Mouse (Mus musculus) heart, embryonic 14.5 days (tissue): ENCODE data around the gene Cib3. TPM values are rescaled to one million over a fixed set of nuclear protein-coding genes. Genes with fewer than 3 reads are reported as not detected.

Experiments
- ATAC-seq: fragments of 200-750 bp; cut with Nextera tagmentation; 2 replicates; pipeline ENCODE4 v1.8.0; 2017; ENCODE audit warnings: low read depth, moderate TSS enrichment; ENCODE audit not compliant: insufficient number of reproducible peaks, insufficient read depth, low FRiP score
- H3K27ac ChIP-seq, 2 experiments: fragments of 200-500 bp in 1 of 2; fragments of 300-500 bp in 1 of 2; sonication (generic) in 1 of 2; replicated peaks in 1 of 2; 2 replicates each; pipeline ENCODE4 v1.5.1; 2012 to 2014; ENCODE audit warnings: low read depth in 2 of 2, low read length in 2 of 2, control low read depth in 1 of 2, mild to moderate bottlenecking in 1 of 2, mixed read lengths in 1 of 2; ENCODE audit not compliant: control insufficient read depth in 1 of 2, insufficient read depth in 1 of 2
- H3K27me3 ChIP-seq: fragments of 300-500 bp; sonication (generic); 2 replicates; pipeline ENCODE4 v1.6.1; 2014; ENCODE audit warnings: mild to moderate bottlenecking, low read length, control low read depth; ENCODE audit not compliant: control insufficient read depth, insufficient read depth
- H3K36me3 ChIP-seq: fragments of 300-500 bp; sonication (generic); 2 replicates; pipeline ENCODE4 v1.6.1; 2014; ENCODE audit warnings: mild to moderate bottlenecking, control low read depth, low read length, mixed read lengths; ENCODE audit not compliant: control insufficient read depth, insufficient read depth
- H3K4me1 ChIP-seq, 2 experiments: fragments of 200-500 bp in 1 of 2; fragments of 300-500 bp in 1 of 2; sonication (generic) in 1 of 2; 2 replicates each; pipeline ENCODE4 v1.6.1; 2012 to 2014; ENCODE audit warnings: low read length in 2 of 2, control low read depth in 1 of 2, mixed read lengths in 1 of 2; ENCODE audit not compliant: control insufficient read depth in 2 of 2, insufficient read depth in 2 of 2
- H3K4me2 ChIP-seq: fragments of 300-500 bp; sonication (generic); 2 replicates; pipeline ENCODE4 v1.6.1; 2014; ENCODE audit warnings: mild to moderate bottlenecking, low read length
- H3K4me3 ChIP-seq, 2 experiments: fragments of 200-500 bp in 1 of 2; fragments of 300-500 bp in 1 of 2; sonication (generic) in 1 of 2; 2 replicates each; pipeline ENCODE4 v1.5.1; 2012 to 2014; ENCODE audit warnings: low read length in 2 of 2, mild to moderate bottlenecking in 2 of 2, control low read depth in 1 of 2, low read depth in 1 of 2, moderate library complexity in 1 of 2; ENCODE audit not compliant: control insufficient read depth in 1 of 2, insufficient read depth in 1 of 2
- H3K9ac ChIP-seq: fragments of 300-500 bp; sonication (generic); 2 replicates; pipeline ENCODE4 v1.6.1; 2014; ENCODE audit warnings: mild to moderate bottlenecking, low read length
- H3K9me3 ChIP-seq: fragments of 300-500 bp; sonication (generic); 2 replicates; pipeline ENCODE4 v1.6.1; 2016; ENCODE audit warnings: low read length, control low read depth; ENCODE audit not compliant: control insufficient read depth
- WGBS: fragments of 180-500 bp; shearing (Covaris S2); extraction: QIAGEN DNeasy Blood & Tissue Kit; methylation state at CpG from one replicate; pipeline ENCODE4 v1.1.7; 2014; 5-methylcytosine and 5-hydroxymethylcytosine counted together
- polyA plus RNA-seq: library from polyadenylated mRNA; unstranded; fragments of >200 nt; fragmentation: Nextera tagmentation; extraction: Ambion mirVana; gene quantifications from 2 replicates; pipeline ENCODE4 v1.2.1, GENCODE M21; 2014

Cib3 gene
- polyA plus RNA-seq, 1 experiment from 2014 or later, result not detected

- Histone ChIP-seq H3K36me3 (peaks cover 33% of the 10 kb centered on the region), H3K27me3 (peaks cover 4% of the 10 kb centered on the region; the same call in 1 of the 2 replicates), H3K9me3 (no peaks in the 10 kb centered on the region), H3K4me2 (peak within 1 kb of the TSS; percentile 78), H3K4me3 (peak within 1 kb of the TSS; percentile 59 to 90), H3K9ac (peak within 1 kb of the TSS; percentile 85), H3K4me1 (peaks cover 0 to 11% of the 10 kb centered on the region in 2 experiments; a peak in 1 of 4 replicates), H3K27ac (peak within 1 kb of the TSS; percentile 61 to 79)
- ATAC-seq, result peak; percentile 93
- 16% methylated on average over 39 of the region's 39 CpGs for WGBS
Observed at GRCm38 (mm10) chr8:72219541-72220363, 7.1 kb upstream of the Cib3 start, which contains the start of gene Fam32a. TSS of gene Fam32a (plus strand) at chr8:72219730.

GRCm38 (mm10) chr8:72218781-72219540 lies 6.3 kb upstream of the Cib3 start:
- 0 out of 2 replicates have a peak, but pooled peaks have one; percentile 4 for ATAC-seq
- Histone ChIP-seq H3K9ac (no peak overlapping the region), H3K4me2 (peak overlapping the region; percentile 78), H3K27me3 (peaks cover 4% of the 10 kb centered on the region; the same call in 1 of the 2 replicates), H3K9me3 (no peaks in the 10 kb centered on the region), H3K4me1 (peaks cover 0 to 11% of the 10 kb centered on the region in 2 experiments; a peak in 1 of 4 replicates), H3K4me3 (peak overlapping the region in 1 of 2 experiments; percentile 90; a peak in 2 of 4 replicates), H3K36me3 (peaks cover 31% of the 10 kb centered on the region), H3K27ac (0 out of 4 replicates have a peak overlapping the region, but pooled peaks of 1 of the 2 experiments have one; percentile 35)
- WGBS, result 73% methylated on average over 9 of the region's 10 CpGs

- H3K27ac ChIP-seq, result no peak overlapping the region
- H3K4me3 ChIP-seq, result no peak overlapping the region
- no peak overlapping the region for H3K9ac ChIP-seq
- peaks cover 4% of the 10 kb centered on the region; the same call in 1 of the 2 replicates for H3K27me3 ChIP-seq
- no peaks in the 10 kb centered on the region for H3K9me3 ChIP-seq
- 20% methylated on average over 1 of the region's 1 CpGs for WGBS
- H3K4me1 ChIP-seq, result peaks cover 0 to 9% of the 10 kb centered on the region in 2 experiments; a peak in 1 of 4 replicates
- ATAC-seq, result no peak
- no peak overlapping the region for H3K4me2 ChIP-seq
- H3K36me3 ChIP-seq, result no peaks in the 10 kb centered on the region
Observed at GRCm38 (mm10) chr8:72215871-72216270, 3.2 kb upstream of the Cib3 start.

GRCm38 (mm10) chr8:72215060-72215459 lies 2.4 kb upstream of the Cib3 start:
- Histone ChIP-seq H3K9me3 (no peaks in the 10 kb centered on the region), H3K27ac (no peak overlapping the region), H3K9ac (no peak overlapping the region), H3K4me2 (no peak overlapping the region), H3K4me3 (no peak overlapping the region), H3K36me3 (no peaks in the 10 kb centered on the region), H3K27me3 (peaks cover 4% of the 10 kb centered on the region; the same call in 1 of the 2 replicates), H3K4me1 (peaks cover 0 to under 1% of the 10 kb centered on the region in 2 experiments; a peak in 1 of 4 replicates)
- WGBS, result 47% methylated on average over 2 of the region's 2 CpGs
- ATAC-seq, result no peak

- 70% methylated on average over 4 of the region's 4 CpGs for WGBS
- ATAC-seq, result no peak
- Histone ChIP-seq H3K36me3 (no peaks in the 10 kb centered on the region), H3K27me3 (peaks cover 4% of the 10 kb centered on the region; the same call in 1 of the 2 replicates), H3K9ac (no peak within 1 kb of the TSS), H3K4me3 (no peak within 1 kb of the TSS), H3K9me3 (no peaks in the 10 kb centered on the region), H3K27ac (no peak within 1 kb of the TSS), H3K4me2 (no peak within 1 kb of the TSS), H3K4me1 (no peaks in the 10 kb centered on the region)
Observed at GRCm38 (mm10) chr8:72213536-72213935, 899 bp upstream of the Cib3 start, which contains the start of gene Gm11034. TSS of gene Gm11034 (minus strand) at chr8:72213636.

GRCm38 (mm10) chr8:72211846-72212245 lies 791 bp downstream of the Cib3 start:
- 79% methylated on average over 1 of the region's 1 CpGs for WGBS
- Histone ChIP-seq H3K27ac (no peak overlapping the region), H3K9me3 (no peaks in the 10 kb centered on the region), H3K4me3 (no peak overlapping the region), H3K27me3 (no peaks in the 10 kb centered on the region), H3K4me1 (no peaks in the 10 kb centered on the region), H3K9ac (no peak overlapping the region), H3K36me3 (no peaks in the 10 kb centered on the region), H3K4me2 (no peak overlapping the region)
- ATAC-seq, result no peak

GRCm38 (mm10) chr8:72210710-72211109 lies 1.9 kb downstream of the Cib3 start:
- H3K36me3 ChIP-seq, result no peaks in the 10 kb centered on the region

More at GRCm38 (mm10) chr8:72210710-72211109, 1.9 kb downstream of the Cib3 start:
- H3K4me2 ChIP-seq, result no peak overlapping the region
- H3K4me1 ChIP-seq, result no peaks in the 10 kb centered on the region
- ATAC-seq, result no peak
- no peak overlapping the region for H3K4me3 ChIP-seq
- no peak overlapping the region for H3K9ac ChIP-seq
- 50% methylated on average over 2 of the region's 2 CpGs for WGBS
- H3K9me3 ChIP-seq, result no peaks in the 10 kb centered on the region
- no peak overlapping the region for H3K27ac ChIP-seq
- H3K27me3 ChIP-seq, result no peaks in the 10 kb centered on the region
